Mouse (Mus musculus): ENCODE results near the gene Tmem151b. TPM values are rescaled to one million over a fixed set of nuclear protein-coding genes. Genes with fewer than 3 reads are reported as not detected.

Tmem151b gene
- under 1 TPM; 0.09 to 0.36 TPM for total RNA-seq (2021)
- long read RNA-seq, experiment 1, partial matches to known transcripts: 0 of 1 reads
- long read RNA-seq, experiment 1, other reads (novel, unspliced or antisense): 1 of 1 reads
- long read RNA-seq, experiment 2: 0 reads

DNA sequence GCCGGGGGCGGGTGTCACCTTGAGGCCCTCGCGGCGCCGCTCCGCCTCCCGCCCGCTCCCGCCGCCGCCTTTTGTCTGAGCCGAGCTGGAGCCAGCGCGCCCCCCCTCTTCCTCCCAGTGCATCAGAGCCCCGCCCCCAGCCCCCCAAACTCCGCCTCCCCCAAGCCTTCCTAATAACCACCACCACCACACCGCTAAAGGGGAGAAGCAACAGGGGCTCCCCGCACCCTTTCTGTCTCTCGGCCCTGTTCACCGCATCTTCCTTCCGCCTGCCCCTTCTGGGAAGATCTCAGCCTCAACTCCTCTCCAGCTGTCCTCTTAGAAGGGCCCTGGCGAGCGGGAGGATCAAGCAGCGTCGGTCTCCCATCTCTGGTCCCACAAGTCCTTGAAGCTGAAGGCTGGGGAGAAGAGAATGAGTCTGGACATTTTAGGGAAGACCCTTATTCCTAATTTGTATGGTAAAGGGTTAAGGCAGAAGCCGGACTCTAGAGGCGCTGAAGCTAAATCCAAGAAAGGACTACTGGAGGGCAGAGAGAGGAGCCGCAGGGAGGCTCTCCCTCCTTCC, at the start of gene Tmem151b:
Tmem151b (minus strand) TSS at position 61 of the 565 bp plus-strand sequence.
- DNase-seq: no peak

DNA sequence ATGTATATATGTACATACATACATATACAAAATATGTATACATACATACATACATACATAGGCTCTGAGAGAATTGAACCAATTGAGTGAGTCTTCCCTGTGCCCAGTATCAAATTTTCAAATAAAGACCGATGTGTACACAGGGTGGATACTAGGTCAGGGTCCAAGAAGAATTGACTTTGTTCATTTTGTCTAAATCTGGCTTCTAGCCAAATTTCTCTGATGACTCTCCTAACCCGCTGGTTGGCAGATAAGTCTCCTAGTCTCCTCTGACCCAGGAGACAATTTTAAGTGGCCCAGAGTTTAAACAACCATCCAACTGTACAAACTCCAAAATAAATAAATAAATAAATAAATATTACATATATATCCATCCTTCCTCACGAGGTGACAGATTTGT, 49.4 kb upstream of the Tmem151b start:
- DNase-seq: no peak

DNA sequence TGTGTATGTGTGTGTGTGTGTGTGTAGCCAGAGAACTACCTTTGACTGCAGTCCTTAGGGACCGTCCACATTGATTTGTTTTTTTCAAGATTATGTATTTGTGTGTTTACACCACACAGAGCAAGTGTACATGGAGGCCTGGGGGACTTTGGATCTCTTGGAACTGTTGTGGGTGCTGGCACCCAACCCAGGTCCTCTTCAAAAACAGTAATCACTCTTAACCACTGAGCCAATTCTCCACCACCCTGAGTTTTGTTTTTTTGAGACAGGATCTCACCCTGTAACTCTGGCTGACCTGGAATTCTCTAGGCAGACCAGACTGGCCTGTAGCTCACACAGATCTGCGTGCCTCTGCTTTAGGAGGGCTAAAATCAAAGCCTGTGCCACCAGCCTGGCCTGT, 48.9 kb upstream of the Tmem151b start:
- DNase-seq: no peak

DNA sequence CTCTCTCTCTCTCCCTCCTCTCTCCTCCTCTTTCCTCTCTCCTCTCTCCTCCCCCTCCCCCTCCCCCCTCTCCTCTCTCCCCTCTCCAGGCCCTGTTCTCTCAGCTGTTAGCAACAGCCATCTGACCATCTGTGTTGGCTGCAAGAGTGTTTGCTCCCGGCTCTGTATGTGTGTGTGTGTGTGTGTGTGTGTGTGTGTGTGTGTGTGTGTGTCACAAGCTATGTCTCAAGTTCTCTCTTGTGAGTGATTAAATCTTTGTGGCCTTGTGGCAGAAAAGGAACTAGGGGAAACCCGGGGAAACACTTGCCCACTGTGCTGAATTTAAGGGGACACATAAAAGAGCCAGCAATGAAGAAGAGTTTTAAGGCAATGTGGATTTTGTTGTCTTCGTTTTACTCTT, 48.3 kb upstream of the Tmem151b start:
- no peak for DNase-seq

DNA sequence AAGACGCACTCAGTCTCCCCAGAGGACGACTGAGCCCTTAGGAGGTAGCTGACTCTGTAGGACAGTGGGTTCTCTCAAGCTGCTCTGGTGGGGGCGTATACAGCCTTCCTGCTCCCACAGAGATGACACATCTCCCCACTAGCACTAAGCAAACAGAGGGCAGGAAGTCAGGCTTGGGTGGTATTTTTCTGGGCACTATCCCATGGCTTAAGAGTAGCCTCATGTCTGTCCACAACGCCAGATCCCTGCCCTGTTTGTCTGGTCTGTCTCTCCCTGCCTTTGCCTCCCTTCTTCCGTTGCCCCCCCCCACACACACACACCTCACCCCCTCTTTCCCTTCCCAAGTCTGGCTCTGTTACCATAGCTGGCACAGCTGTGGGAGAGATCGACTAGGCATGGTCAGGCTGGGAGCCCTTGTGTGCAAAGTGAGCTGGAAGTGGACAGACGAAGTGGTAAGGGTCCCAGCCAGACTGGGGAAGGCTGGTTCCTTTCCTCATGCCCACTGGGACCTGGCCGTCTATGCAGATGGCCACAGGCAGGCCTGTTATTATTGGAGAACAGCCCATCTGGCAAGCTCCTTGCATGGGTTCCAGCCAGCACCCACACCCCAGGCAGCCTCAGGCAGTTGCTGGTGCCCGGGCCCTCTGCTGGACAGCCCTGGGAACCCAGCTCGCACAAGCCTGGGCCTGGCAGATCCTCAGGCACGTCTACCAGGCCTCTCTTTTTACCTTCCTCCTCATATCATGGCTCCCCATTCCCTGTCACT, 47.3 kb upstream of the Tmem151b start:
- peak; percentile 79 for DNase-seq

DNA sequence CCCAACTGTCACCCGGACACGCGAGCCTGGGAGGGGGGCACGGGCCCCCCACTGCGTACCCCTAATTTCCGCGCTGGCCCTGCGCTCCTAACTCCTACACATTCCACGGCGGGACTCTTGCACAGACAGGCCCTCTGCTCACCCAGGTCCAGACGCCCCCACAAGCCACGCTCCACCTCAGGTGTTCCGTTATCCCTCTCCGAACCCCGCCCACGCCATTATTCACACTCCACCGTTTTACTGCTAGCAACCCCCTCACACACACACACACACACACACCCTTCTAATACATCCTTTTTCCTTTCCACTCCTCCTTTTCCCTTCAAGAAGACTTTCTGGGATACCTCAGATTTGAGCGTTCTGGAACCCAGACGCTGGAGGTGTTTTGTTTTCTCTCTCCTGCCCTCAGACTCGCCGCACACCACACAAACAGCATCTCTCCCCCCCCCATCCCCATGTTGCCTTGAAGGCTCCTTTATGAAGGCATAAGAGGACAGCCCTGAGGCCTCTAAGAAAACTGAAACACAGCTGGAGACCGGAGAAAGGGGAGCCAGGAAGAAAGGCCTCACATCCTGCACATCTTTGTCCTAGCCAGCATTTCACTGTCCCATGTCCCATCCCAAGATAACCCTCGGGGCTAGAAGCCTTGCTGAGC, 46.4 kb upstream of the Tmem151b start:
- DNase-seq: no peak

DNA sequence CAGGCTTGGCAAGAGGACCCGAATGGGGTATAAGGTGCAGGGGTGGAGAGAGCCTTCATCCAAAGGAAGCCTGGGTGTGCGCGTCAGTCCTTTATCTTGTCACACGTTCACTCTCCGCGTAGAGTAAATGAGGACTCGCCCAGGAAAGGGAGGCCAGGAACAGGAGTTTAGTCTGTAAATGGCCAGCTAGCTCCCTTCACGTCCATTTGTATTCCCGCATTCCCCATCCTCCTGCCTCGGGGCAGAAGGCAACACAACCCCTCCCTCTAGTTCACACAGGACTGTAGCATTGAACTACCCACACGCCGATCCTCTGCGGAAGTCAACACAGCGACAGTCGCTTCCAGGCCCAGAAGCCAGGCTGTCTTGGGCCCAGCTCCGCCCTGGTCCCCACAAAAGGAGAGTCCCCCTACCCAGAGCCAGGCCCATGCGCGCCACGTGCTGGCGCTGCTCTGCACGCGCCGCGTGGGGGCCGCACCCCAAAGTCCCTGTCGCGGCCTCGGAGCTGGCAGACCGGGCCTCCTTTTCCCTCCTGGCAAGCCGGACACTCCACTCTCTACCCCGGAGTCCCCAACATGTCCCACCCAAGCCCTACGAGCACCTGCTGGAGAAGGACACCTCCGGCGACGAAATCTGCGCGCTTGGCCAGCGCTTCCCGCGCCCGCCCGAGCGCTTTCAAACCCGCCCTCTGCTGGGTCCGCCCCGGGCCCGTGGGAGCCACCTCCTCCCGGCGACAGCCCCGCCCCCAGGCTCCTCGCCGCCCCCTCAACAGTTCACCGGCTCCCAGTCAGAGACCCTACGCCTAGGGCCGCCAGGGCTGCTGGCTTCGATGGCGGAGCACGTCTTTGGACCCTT, 45.6 kb upstream of the Tmem151b start:
- DNase-seq: peak; percentile 86

DNA sequence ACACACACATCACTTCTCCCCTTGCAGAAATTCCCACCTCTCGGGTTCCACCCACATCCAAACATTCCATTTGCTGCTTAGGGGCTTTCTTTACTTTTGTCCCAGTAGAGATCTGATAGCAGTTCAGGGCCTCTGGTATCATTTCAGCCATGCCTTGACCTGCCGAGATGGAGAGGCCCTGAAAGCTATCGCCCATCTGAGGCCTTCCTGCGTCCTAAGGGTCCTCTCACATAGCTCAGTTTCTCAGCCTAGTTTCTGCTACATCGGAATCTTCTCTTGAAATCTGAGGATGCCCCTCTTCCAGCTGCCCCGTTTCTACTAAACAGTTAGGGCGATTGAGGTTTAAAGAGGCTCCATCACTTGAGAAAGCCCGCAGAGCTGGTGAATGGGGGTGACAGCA, 44.7 kb upstream of the Tmem151b start:
- DNase-seq: no peak

DNA sequence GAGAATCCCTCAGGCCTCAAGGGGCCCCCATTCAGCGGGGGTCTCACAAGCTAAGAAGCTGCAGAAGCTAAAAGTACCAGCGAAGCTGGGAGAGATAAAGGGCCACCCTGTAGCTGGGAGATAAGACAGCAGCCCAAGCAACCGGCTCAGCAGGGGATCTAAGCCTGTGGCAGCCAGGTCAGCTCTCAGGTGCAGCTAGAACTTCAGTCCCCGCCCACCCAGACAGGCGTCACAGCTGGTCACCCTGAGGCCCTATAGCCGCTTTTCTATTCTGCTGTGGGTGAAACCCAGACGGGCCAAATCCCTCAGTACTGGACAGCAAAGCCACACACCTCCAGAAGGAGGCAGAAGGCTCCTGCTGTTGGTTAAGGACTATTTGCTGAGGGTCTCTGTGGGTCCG, 44.0 kb upstream of the Tmem151b start:
- no peak for DNase-seq

DNA sequence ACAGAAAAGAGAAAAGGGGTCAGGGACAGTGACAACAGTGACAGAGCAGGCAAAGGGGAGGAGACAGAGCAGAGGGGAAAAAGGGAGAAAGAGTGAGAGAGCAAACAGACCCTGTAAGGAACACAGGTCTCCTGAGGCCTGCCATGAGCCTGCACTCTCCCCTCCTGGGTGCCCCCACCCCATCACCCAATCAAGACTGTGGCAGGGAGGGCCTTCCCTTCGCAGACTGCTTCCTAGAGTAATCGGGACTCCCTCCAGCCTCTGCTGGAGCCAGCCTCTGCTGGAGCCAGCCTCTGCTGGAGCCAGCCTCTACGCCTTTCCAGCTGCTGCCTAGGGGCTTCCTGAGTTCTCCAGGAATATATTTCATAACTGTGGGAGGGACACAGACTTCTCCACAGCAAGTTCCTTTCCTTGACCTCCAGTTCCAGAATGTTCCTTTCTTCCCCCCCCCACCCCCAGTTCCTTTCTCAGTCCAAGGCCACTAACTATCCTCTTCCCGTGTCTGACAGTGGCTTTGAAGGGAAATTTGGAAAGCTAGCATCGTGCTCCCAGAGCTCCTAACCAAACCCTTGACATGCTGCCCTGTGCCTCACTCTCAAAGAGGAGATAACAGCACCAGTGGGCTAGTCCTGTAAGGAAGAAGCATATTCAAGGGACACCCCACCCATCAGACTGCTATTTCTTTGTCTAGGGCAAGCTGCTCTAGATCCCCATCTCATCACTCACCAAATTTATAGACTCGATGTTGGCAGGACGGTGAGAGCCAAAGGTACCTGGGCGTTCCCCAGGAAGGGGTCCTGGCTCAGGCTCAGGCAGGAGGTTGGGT, 43.3 kb upstream of the Tmem151b start:
- no peak for DNase-seq

DNA sequence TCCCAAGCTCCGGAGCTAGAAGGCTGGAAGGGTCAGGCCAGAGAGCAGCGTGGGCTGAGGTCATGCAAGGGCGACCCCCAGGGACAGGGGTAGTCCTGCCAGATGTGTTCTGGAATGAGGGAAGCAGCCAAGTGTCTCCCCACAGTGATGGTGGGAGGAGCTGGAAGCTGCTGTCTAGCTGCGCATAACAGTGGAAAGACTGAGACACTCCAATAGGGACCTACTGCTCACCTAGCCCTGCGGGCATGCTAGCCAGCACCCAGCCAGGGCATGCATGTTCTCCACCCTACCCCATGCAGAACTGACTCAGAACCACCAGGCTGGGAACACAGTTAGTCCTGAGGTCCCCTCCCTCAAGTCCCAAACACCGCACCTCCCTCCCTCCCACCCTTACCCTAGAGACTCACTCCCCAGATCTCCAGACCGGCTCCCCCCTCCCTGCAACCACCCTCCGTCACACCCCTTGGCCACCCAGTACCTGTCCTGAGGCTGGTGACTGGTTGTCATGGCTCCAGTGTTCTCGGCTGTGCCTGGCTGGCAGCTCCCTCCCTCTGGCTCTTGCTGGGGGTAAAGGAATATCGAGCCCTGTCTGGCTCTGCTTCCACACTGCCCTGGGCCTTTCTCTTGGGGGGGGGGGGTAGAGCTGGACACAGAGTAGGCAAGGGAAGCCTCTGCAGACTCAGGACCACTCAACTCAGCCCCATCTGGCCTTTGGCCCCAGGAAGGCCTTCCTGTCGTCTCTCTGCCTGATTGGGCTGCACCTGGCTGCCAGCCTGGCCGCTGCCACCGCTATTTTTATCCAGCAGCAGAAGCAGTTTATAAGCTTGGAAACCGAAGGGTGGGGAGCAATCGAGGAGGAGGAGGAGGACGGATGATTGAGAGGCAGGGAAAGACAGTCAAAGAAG, 42.5 kb upstream of the Tmem151b start:
- peak; percentile 75 for DNase-seq

DNA sequence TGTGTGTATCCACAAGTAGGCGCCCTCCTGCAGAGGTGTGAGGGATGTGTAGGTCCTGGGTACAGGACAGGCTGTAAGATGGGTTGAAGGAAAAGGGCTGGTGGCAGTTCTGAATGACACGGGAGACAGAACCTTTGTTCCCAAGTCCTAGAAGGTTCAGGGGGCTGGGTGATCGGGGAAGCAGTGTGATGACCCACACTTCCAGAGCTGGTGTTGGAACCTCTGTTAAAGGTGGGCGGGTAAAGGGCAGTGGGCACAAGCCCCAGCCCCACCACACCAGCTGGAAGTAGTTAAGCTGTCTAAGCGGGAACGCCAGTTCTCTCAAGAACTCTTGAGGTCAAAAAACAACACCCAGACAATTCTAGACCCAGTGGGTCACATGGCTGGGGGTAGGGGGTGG, 40.9 kb upstream of the Tmem151b start:
- no peak for DNase-seq

DNA sequence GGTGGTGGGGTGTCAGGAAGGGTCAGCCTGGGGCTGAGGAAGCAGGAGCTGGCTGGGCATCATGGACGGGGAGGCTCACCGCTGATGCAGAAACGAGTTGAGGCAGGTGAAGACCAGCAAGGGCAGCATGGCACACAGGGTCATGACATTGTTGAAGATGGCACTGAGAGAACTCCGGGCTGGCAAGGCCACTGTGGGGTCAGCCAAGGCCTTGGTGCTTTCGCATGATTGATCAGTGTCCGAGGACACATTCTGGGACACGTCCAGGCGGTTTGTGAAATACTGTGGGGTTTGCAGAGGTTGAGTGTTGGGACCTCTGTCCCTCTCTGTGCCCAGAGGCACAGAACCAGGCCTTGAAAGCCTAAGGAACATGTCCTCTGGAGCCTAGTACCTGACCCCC, 40.4 kb upstream of the Tmem151b start:
- DNase-seq: no peak

DNA sequence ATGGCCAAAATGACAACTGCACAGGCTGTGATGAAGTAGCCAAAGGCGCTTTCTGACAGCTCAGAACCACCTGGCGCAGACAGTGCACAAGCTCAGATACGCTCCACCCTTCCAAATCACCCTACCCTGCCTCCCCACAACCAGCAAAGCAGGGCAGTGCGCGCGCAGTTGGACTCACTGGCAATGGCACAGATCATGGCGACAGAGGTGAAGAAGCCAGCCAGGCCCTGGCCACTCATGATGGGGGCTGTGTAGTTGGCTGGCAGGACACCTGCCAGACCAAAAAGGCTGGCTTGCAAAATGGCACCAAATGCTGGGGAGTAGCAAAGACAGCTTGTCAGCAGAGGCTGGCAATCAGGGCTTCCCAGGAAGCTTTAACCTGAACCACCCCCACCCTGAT, 39.8 kb upstream of the Tmem151b start:
- no peak for DNase-seq

DNA sequence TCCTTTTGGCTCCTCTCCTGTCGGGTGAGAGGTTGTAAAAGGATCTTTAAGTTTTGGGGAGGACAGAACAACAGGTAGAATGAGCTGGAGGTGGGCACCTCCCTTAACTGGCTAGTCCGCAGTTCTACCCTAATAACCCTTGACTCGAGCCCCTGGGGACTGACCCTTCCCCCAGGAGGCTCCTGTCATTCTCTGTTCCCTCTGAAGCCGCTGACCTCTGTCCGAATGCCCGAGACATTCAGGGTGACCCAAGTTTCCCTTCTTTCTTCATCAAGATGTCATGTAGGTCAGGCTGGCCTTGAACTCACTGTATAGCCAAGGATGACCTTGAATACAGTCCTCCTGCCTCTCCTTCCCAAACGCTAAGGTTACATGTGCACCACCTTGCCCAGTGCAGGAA, 38.9 kb upstream of the Tmem151b start:
- no peak for DNase-seq

DNA sequence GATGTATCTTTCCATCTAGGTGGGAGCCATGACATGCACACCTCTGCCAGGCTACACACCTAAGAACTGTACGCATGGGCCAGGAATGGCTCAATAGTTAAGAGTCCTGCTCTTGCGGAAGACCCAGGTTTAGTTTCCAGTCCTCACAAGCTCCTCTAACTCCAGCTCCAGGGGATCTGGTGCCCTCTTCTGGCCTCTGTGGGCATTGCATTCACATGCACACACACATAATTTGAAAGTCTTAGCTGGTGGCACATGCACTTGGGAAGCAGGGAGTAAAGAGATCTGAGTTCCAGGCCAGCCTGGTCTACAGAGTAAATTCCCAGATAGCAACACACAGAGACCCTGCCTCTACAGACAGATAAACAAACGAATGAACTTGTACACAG, 37.0 kb upstream of the Tmem151b start:
- DNase-seq: no peak

DNA sequence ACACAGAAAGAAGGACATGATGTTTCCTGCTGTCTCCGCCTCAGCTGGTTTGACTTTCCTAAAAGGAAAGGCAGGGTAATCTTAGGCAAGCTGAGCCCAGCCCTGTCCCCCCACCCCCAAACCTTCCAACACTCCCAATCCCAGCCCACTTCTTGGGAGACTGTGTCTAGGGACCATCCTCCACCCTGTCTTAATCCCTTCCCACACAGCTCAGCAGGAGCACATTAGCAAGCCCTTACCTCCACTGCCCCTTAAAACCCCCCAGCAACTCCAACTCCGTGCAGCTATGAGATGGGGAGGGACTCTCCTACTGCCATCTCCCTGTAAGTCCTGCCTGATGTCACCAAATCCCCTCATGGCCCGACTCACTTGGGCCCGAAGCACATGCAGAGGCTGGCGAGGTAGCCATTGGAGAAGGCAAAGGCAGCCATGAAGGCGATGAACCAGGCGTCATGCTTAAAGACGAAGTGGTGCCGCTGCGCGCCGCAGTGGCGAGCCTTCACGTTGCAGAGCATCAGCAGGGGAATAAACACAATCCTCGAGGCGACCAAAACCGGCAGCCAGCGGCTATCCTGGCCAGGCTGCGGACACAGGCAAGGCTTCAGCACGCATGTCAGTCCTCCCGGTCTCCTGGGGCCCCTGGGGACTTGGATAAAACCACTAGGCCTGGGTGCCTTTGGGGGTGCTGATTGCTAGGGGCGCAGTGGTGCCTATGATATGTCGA, 36.4 kb upstream of the Tmem151b start:
- no peak for DNase-seq

DNA sequence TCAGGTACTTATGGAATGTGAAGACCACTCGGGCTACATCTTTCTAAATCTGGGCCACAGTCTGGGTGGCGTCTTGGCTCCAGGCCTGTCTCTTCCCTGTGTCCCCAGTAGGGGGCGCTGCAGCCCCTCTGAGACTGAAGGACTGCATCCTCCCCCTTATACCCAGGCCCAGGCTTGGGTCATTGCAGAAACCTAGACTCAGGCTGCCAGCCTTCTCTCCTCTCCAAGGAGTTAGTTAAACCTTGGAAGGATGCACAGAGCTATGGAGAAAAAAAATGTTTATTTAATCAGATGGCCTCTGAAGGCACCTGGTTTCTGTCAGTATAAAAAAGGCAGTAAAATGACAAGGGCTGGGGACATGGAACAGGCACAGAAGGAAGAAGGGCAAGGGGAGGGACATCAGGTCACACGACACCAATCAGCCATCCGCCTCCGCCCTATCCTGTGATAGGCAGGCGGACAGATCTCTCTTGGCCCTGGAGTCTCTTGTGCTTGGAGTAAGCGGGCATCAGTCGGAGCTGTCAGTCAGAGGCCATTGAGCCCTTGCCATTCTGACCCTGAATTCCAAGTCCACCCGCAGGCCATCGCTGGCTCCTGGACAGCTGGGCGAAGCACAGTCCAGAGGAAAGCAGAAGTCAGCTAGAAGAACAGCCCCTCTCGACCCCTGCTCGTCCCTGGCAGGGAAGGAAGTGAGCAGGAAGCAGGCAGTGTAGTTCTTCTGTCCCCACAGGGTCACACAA, 35.6 kb upstream of the Tmem151b start:
- peak; percentile 88 for DNase-seq
